Mouse (Mus musculus): ENCODE results near the gene Ccp110. TPM values are rescaled to one million over a fixed set of nuclear protein-coding genes. Genes with fewer than 3 reads are reported as not detected.

Ccp110 gene
- 1 to 10 TPM; 4.0 to 5.5 TPM for total RNA-seq (2021)
- long read RNA-seq, experiment 1: 0 reads
- long read RNA-seq, experiment 2: 0 reads

DNA sequence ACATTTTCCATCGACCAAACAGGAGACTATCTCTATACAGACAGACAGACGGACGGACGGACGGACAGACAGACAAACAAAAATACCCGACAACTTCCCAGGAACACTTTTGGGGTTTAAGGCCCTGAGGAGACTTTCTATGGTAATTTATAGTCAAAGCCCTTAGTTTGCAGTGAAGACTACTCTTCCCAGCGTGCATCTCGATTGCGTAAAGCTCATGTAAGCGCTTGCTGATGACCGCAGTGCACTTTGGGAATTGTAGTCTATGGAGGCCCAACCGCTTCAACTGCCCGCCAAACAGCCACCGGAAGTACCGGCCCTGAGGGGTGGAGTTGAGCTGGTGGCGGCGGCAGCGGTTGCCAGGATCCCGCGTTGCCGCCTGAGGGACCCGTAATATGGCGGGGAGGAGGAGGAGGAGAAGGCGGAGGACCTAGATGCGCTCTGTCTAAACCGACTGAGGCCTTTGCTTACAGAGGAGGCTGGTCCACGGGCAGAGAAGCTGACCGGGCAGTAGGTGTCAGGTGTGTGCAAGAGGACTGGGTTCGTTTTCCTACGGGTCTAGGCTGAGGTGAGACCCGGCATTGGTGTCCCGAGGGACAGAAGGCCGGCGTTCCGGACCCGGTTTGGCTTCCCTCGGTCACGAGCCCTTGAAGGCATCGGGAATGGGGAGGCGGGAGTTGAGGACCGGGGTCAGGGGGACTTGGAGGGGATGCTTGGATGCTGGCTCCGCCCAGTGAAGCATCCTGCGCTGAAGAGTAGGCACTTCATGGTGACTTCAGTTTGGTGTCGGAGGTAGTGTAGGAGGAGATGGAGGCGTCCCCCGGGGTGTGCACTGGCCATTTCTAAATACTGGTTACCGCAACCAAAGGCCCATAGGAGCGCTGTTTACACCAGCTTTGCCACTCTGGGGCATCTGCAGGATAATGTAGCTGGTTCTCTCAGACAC, at the start of gene Ccp110:
Ccp110 (plus strand) TSS at position 325 of the 946 bp plus-strand sequence.
- peak; percentile 83 for DNase-seq

DNA sequence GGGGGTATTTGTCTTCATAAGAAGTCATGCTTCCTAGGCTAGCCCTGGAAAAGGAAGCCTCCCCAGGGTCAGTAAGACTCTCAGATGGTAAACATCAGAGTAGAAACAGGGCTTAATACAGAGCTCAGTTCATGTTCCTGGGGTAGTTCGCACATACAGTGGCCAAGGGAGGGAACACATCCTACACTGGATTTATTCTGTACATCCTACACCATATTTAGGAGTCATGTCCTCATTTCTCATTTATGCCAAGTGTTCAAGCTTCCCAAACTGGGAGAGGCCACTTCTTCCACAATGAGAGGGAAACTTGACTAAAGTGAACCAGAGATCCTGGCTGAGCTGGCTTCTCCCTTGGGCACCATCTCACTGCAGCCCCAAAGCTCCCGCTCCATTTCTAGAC, 44.6 kb upstream of the Ccp110 start:
- no peak for DNase-seq

DNA sequence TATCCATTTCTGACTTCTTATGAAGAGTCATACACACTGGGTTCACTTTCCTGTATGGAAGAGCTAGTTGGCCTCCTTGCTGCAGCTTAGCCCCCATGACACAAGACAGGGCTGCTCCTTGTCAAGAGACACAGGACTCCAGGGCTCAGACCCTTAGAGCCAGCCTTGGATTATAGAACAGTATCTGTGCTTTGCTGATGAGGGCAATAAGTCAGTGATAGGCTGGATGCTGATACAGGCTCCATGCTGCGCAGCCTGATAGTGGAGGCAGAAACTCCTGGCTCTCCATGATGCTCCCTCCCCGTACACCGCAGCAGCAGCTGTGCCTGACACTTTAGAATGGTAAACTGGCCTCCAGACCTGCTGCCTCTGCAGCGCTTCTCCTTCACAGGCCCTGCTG, 42.2 kb upstream of the Ccp110 start:
- no peak for DNase-seq

DNA sequence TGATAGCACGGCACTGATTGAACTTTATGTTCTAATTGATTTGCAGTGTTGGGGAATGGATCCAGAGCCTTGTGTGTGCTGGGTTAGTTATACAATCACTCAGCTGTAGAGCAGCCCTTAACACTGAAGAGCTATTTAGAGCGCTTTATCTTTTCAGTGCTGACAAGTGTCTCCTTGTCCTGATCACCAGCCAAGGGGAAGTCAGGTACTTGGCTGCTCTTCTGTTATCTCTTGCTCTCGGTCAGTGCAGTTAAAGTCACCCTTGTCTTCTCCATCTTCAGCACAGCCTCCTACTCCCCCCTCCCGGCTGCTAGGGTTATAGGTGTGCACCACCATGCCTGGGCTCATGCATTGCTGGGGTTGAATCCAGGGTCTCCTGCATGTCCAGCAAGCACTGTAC, 35.5 kb upstream of the Ccp110 start:
- no peak for DNase-seq

DNA sequence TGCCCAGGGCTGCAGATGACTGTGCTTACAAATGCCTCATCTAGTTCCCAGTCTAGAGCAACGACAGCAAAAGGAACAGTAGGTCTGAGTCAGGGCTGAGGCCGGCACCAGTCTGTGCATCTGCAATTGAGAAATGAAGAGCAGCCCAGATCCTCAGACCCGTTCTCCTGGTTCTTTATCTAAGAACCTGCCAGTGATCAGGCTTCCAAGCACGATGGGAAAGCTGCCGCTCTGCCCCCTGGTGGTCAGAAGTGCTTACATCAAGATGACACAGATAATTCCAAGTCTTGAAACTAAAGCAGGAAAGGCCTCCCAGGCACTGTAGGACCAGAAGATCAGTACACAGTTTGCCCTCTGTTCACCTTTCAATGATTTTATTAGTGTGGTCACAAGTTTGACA, 24.2 kb upstream of the Ccp110 start:
- DNase-seq: peak; percentile 88

DNA sequence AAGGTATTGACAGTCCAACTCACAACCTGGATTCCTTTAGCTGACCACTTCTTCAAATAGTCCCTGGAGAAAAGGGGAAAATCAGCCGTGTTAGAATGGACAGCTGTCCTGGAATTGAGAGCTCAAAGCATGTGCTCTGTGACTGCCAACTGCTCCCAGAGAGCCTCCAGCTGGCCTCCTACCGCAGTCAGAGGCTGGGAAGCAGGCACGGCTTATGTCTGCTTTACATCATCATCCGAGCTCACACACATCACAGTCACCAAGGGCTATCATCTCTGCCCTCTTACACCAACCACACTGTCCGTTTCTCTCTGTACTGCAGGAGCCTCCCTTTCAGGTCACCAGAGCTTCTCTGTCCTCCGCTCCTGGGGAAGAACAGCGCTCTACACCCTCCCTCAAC, 23.3 kb upstream of the Ccp110 start:
- no peak for DNase-seq

DNA sequence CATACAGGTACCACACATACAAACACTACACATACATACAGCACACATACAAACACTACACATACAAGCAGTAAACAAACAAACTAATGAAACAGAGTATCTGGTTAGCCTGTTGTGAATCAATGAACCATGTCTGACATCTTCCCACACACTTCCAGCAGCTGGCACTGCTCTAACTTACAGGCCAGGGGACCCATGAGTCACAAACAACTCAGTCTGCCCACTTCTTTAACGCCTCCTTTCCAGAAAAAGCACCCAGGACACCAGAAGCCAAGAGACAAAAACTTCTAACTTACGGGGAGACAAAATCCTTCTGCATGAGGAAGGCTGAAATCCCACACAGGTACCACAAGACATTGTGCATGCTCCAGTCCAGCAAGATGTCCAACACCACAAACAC, 21.1 kb upstream of the Ccp110 start:
- no peak for DNase-seq

DNA sequence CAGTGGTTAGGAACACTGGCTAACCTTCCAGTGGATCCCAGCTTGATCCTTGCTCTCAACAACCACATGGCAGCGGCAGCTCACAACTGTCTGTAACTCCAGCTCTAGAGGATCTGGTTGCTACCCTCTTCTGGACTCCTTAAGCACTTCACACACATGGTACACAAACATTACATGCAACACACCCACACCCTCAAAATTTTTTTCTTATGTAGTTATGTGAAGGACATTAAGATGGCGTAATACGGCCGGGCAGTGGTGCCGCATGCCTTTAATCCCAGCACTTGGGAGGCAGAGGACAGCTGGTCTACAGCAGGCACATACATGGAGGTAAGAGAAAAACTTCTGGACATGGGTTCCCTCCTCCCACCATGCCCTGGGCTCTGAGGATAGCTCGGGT, 16.2 kb upstream of the Ccp110 start:
- DNase-seq: no peak

DNA sequence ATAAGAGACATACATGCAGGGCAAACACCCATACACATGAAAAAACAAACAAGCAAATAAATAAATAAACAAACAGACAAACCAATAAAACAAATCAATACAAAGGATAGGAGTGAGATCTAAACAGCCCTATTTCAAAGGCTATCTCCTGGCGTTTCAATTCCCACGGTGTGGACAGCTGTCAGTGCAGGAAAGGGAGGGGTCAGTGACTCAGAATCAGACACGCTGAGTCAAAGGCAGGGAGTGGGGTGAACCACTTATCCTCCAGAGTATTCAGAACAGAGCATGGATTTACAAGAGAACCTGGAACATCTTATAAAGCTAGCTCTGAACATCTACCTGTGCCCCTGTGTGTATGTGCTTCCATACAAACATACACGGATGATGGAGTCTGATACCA, 15.2 kb upstream of the Ccp110 start:
- DNase-seq: no peak

DNA sequence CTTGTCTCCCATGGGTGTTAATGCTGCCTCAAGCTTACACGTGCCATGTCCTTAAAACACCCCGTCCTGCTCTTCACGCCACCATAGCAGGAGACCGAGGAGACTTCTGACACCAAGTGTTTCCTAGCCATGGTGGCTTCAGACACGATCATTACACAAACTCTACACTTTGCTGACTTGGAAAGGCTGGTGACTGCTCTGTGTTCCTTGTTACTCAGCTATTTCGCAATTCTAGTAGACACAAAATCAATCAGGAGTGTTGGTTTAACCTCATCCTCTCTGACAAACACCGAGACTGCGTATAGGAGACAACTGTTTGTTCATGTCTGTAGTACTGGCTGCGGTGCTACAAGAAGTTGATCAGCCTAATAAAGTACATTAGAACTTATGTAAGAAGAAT, 13.5 kb upstream of the Ccp110 start:
- no peak for DNase-seq

DNA sequence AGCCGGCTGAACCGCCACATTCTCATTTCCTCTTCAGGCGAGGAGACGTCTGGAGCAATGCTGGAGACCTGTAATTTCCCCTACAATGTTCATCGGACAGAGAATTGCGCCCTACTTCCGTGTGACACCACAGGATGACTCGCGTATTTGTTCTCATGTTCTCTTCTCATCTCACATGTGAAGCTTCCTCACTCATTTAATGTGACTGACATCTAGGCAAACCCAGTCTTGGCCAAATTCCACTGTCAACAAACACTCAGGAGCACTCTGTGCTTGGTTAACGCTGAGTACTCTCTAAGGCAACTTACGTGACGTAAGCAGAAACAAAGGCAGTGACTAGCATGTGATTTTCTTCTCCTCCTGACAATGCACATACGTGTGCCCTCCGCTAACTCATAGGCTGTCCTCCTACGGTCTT, 9.2 kb upstream of the Ccp110 start:
- DNase-seq: no peak

DNA sequence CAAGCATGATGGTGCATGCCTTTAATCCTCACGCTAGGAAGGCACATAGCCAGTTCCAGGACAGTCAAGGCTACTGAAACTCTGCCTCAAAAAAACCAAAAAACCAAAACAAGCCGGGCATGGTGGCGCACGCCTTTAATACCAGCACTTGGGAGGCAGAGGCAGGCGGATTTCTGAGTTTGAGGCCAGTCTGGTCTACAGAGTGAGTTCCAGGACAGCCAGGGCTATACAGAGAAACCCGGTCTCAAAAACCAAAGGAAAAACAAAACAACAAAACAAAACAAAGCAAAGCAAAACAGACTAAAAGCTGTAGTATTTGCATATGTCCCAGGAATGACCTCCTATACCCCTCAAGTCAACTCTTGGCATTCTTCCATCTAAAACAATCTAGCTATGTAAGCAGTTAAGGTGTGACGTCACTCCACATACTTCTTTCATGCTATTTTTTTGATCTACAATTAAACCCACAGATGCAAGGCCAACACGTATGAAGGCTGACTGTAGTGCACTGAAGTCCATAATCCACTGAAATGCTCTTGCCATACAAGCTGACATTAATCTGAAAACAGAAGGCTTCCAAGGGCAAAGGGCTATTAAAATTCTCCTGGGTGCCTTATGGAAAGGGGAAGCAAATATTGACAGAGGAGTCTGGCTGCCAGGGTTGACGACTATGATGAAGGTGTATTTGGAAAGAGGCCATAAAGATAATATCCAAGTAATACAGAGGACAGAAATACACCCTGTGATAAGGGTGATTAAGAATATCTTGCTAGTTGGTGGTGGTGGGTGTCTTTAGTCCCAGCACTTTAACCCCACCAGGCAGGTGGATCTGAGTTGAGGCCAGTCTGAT, 8.1 kb upstream of the Ccp110 start:
- no peak for DNase-seq

DNA sequence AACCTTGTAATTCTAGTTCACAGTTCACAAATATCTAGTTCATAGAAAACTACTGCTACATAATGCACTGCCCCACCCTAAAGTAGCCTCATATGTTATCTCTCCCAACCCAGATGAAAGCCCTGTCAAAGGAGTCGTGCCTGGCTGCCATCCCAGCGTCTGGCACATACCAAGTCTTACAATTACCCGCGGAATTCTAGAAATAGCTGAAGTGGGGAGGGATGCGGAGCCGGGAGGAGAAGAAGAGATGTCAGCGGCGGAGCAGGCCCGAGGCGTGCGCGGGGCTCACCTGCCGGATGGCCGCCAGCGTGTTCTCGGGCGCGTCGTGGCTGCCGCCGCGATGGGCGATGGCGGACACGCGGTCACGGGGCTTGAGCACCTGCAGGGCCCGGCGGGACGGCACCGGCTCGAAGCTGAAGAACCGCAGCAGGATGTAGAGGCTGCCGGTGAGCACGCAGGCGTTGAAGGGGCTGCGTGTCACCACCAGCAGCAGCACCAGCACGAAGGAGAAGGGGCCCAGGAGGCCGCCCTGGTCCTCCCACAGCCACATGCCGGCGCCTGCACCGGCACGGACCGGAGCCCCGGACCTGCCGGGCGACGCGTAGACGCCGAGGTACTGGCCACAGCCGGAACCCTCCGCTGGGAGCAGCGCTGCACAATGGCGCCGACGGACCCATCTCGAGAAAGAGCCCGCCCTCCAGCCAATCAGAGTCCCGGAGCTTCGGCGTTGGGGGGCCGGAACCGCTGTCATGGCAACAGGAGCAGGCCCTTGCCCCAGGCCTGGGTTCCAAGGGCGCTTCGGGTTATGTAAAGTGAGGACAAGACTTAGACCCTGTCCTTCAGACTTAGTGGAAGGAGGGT, 7.0 kb upstream of the Ccp110 start, which contains the start of gene Gde1:
Gde1 (minus strand) TSS at position 678 of the 861 bp plus-strand sequence.
- peak; percentile 86 for DNase-seq

DNA sequence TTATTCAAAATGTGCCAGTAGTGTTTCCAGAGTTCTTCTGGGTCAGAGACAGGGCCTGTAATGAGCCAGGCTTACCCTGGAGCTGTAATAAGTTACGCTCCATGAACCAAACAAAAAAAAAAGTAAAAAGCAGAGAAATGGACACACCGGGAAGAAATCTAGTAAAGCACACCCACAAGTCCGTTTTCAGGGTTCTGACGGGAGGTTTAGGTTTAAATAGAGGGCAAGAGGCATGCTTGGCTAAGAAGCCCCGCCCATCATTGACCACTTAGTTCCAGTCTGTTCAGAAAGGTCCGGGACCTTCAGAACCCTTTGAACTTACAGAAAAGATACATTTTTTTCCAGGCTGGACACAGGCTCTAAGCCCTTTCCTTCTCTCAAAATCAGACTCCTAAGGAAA, 6.3 kb upstream of the Ccp110 start:
- DNase-seq: no peak

DNA sequence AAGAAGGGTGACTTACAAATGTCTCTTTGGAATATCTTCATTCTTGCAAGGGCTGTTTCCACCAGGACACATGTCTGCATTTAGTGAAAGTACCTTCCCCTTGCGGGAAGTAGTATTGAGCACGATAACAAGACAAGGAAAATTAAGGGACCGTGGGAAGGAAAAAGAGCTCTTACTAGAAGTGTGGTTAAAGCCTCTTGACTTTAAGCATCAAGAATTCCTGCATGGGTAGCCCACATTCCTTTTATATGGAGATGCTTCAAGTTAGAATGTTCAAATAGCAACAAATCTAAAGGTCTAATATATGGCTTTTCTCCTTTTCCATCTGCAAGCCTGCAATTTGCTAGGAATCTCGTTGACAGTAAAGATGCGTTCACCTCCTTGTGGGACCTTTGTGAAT, 5.9 kb upstream of the Ccp110 start:
- DNase-seq: no peak

DNA sequence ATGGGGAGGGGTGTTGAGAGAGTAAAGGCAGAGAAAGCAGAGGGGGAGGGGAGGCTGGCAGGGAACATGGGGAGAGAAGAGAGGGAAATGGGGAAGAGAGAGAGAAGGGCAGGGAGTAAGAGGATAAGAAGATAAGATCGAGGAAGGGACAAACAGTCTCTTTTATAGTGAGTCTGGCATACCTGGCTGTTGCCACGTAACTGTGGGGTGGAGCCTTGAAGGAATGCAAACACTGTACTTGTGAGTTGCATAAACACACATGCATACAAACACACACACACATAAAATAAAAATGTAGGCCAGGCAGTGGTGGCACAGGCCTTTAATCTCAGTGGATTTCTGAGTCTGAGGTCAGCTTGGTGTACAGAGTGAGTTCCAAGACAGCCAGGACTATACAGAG, 5.1 kb upstream of the Ccp110 start:
- DNase-seq: no peak

DNA sequence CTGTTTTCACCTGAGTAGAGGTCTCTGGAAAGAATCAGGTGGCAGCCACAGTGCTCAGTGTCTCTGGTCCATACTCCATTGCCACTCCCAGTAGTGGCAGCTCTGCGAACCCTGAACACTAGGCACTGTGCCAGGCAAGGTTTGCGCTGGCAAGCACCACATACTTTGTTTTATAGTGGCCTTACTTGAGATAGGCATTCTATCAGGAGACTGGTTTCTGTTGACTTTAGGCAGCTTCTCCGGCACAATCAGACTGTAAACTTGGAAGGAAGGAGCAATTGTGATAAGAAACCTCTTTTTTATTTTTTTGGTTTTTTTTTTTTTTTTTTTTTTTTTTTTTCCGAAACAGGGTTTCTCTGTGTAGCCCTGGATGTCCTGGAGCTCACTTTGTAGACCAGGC, 4.3 kb upstream of the Ccp110 start:
- DNase-seq: no peak

DNA sequence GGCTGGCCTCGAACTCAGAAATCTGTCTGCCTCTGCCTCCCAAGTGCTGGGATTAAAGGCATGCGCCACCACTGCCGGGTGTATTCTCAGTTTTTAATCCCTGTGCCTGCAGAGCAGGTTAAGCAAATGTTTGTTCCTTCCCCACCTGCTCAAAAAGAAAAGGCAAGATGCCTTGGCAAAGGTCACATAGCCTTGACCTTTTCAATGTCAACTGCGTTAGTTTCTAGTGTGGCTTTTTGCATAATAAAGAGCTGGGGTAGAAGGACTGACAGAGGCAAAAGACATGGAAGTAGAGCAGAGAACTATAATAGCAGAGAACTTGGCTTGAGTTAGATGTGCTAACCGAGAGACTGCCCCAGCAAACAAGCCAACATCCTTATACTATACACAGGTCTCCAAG, 1.6 kb upstream of the Ccp110 start:
- DNase-seq: no peak

DNA sequence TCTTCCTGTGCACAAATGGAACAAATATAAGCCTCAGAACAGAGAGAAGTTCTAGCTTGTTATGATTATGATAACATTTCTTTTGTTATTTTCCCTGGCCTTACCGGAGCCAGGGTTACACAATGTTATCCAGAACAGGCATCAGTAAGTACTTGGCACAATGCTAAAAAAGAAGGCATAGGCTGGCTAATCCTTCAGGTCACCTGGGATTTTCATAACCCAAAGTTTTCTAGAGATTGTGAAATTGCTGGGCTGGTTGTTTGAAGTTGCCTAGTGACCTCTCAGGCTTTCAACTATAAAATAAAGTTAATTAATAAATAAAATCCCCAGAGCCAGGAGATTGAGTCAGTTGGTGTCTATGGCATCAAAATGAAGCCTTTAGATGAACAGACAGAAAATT, 2.5 kb downstream of the Ccp110 start:
- no peak for DNase-seq

DNA sequence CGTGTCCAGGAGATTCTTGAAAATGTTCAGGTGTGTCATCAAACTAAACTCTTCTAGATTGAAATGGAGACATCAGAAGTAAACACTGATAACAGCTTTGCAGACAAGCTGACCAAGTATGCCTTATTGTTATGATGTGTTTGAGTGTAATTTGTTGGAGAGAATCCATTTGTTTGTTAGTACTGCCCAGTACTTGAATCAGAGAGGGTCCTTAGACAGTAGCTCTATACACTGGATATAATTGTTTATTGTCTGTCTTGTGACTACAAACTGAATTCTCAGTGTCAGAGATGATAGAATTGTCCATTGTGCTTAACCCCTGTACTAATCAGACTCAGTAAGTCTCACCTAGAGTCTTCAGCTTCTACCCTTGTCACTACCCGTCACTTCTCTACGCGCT, 5.7 kb downstream of the Ccp110 start:
- DNase-seq: no peak

DNA sequence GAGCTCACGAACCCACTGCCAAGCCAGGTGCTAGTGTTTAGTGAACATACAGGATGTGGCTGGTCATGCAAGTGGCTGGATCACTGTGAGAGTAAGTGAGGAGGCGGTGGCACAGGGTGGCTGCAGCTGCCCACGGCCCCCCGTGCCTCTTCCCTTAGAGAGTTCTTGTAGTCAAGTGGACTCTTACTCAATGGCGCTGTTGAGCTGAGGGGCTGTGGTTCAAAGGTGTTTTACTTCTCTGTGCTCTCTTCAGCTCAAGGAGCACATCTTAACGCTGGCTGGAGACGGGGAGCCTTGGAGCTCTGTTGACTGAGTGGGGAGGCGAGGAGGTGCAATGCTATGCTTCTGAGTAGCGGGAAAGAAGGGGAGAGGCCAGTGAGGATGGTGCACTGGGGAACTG, 11.6 kb downstream of the Ccp110 start:
- DNase-seq: no peak

DNA sequence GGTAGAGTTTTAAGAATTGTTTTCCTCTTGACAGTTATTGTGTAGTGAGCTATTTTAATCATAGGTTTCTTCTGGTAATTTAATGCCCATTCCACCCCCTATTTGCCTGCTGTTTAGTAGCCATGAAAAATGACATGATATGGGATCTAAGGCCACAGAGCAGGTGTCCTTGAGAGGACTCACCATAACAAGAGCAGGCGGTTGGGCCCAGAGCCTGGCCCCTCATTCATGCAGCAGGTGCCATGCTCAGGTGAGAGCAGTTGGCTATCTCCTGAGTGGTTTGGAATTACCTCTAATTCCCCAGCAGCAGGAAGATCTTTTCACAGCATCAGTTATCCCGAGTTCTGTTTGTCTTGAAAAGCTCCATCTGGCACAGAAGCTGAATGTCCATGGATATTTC, 13.1 kb downstream of the Ccp110 start:
- DNase-seq: no peak

Measured in gastrocnemius, postnatal 10 days (tissue).